Mouse (Mus musculus): Measurements from ENCODE around the gene Gm5105. TPM values are rescaled to one million over a fixed set of nuclear protein-coding genes. Genes with fewer than 3 reads are reported as not detected.

Gm5105 gene
- polyA plus RNA-seq (2012; rRNA removed) = 0.04 and 0.10 TPM in 2 replicates

GRCm38 (mm10) chr3:138067288-138067687 lies at the start of gene Gm5105:
Gene Gm5105 (minus strand): TSS chr3:138067388.
- DNase-seq (ENCODE audit: low spot score) = no peak

GRCm38 (mm10) chr3:138116871-138117270 lies 49.7 kb upstream of the Gm5105 start:
- DNase-seq (ENCODE audit: low spot score) = no peak

- DNase-seq (ENCODE audit: low spot score) = no peak
Measured at GRCm38 (mm10) chr3:138114106-138114505, 46.9 kb upstream of the Gm5105 start.

GRCm38 (mm10) chr3:138110910-138111782 lies 44.0 kb upstream of the Gm5105 start:
- DNase-seq (ENCODE audit: low spot score) = no peak

- no peak for DNase-seq (ENCODE audit: low spot score)
Measured at GRCm38 (mm10) chr3:138106887-138107286, 39.7 kb upstream of the Gm5105 start.

- DNase-seq (ENCODE audit: low spot score) = no peak
Measured at GRCm38 (mm10) chr3:138105056-138105455, 37.9 kb upstream of the Gm5105 start.

GRCm38 (mm10) chr3:138103690-138104089 lies 36.5 kb upstream of the Gm5105 start:
- DNase-seq (ENCODE audit: low spot score) = no peak

- no peak for DNase-seq (ENCODE audit: low spot score)
Measured at GRCm38 (mm10) chr3:138101936-138102335, 34.7 kb upstream of the Gm5105 start.

GRCm38 (mm10) chr3:138097718-138098117 lies 30.5 kb upstream of the Gm5105 start:
- no peak for DNase-seq (ENCODE audit: low spot score)

GRCm38 (mm10) chr3:138096263-138097028 lies 29.3 kb upstream of the Gm5105 start:
- DNase-seq (ENCODE audit: low spot score) = no peak

- DNase-seq (ENCODE audit: low spot score) = no peak
Measured at GRCm38 (mm10) chr3:138095718-138096117, 28.5 kb upstream of the Gm5105 start.

- DNase-seq (ENCODE audit: low spot score) = no peak
Measured at GRCm38 (mm10) chr3:138095301-138095700, 28.1 kb upstream of the Gm5105 start.

GRCm38 (mm10) chr3:138083896-138084295 lies 16.7 kb upstream of the Gm5105 start:
- DNase-seq (ENCODE audit: low spot score) = no peak

- no peak for DNase-seq (ENCODE audit: low spot score)
Measured at GRCm38 (mm10) chr3:138083073-138083637, 16.0 kb upstream of the Gm5105 start.

GRCm38 (mm10) chr3:138078701-138079100 lies 11.5 kb upstream of the Gm5105 start:
- no peak for DNase-seq (ENCODE audit: low spot score)

- DNase-seq (ENCODE audit: low spot score) = no peak
Measured at GRCm38 (mm10) chr3:138077476-138078340, 10.5 kb upstream of the Gm5105 start.

GRCm38 (mm10) chr3:138075209-138075608 lies 8.0 kb upstream of the Gm5105 start:
- no peak for DNase-seq (ENCODE audit: low spot score)

- DNase-seq (ENCODE audit: low spot score) = no peak
Measured at GRCm38 (mm10) chr3:138074214-138074613, 7.0 kb upstream of the Gm5105 start.

GRCm38 (mm10) chr3:138071476-138072073 lies 4.4 kb upstream of the Gm5105 start:
- no peak for DNase-seq (ENCODE audit: low spot score)

- DNase-seq (ENCODE audit: low spot score) = no peak
Measured at GRCm38 (mm10) chr3:138071004-138071403, 3.8 kb upstream of the Gm5105 start.
